ENCODE assay signal across 26 mouse cellular contexts in genomic region chr5:113301841-113302240, GRCm38 (mm10). TPM values are rescaled to one million over a fixed set of nuclear protein-coding genes. Genes with fewer than 3 reads are reported as not detected.
DNase-seq lines count a peak whose midpoint lies in the region; ATAC-seq and TF ChIP-seq lines count a peak whose summit lies in the region.
"Had no signal": no experiment of that assay in that cellular context is flagged by ENCODE, and none has a peak within 500 bp of the region (broad histone marks: within the 10 kb centered on the region; RNA-seq: fewer than 3 reads in every experiment).

No protein-coding gene starts in this region.

- no peaks in the 10 kb centered on the region for H3K9me3 ChIP-seq in kidney, embryonic 15.5 days (replicated peaks)
- no peaks in the 10 kb centered on the region for H3K9me3 ChIP-seq in ES-Bruce4 (replicated peaks; ENCODE audit: control insufficient read depth, insufficient read depth, low read length, poor library complexity, severe bottlenecking)
- no peaks in the 10 kb centered on the region for H3K9me3 ChIP-seq in midbrain, postnatal 0 days (ENCODE audit: low read length)
- H3K9me3 ChIP-seq: heart, embryonic 15.5 days; midbrain, embryonic 12.5 days had no signal

- TF ChIP-seq EP300 in ES-Bruce4 (IDR thresholded peaks at IDR 0.05; ENCODE audit: insufficient read depth, low read depth, low read length) = no peak

- DNase-seq in cerebellum, adult 8-10 months = peak; percentile 47
- DNase-seq in cerebellum, postnatal 4 days (ENCODE audit: low spot score in 2 of 2) = no peak
- no peak for DNase-seq in kidney, adult 8-10 months
- DNase-seq in embryo, embryonic 10.5 days (ENCODE audit: low spot score) = peak; percentile 55
- DNase-seq in midbrain, postnatal 0 days (ENCODE audit: low spot score) = no peak
- DNase-seq in layer of hippocampus, adult 2 months (ENCODE audit: low spot score in 2 of 2) = no peak
- DNase-seq: kidney, adult 2 months; liver; lung, adult 18-20 months; right cerebral cortex, postnatal 14 days; thymus, postnatal 36 days had no signal

- TF ChIP-seq CTCF in ES-Bruce4 (IDR thresholded peaks at IDR 0.05; ENCODE audit: low read depth, low read length) = no peak
- TF ChIP-seq CTCF in midbrain, postnatal 0 days (IDR thresholded peaks at IDR 0.05) = no peak
- TF ChIP-seq CTCF in layer of hippocampus, adult 2 months (conservative IDR thresholded peaks at IDR 0.05) = no peak

- no peak overlapping the region for H3K27ac ChIP-seq in kidney, embryonic 15.5 days
- no peak overlapping the region for H3K27ac ChIP-seq in ES-Bruce4 (ENCODE audit: insufficient read depth, low read length)
- H3K27ac ChIP-seq in midbrain, postnatal 0 days (ENCODE audit: low read depth, low read length) = no peak overlapping the region
- H3K27ac ChIP-seq in layer of hippocampus, adult 2 months = no peak overlapping the region
- H3K27ac ChIP-seq: heart, embryonic 15.5 days; macrophage; midbrain, embryonic 12.5 days; stomach, postnatal 0 days had no signal

- 0 out of 2 replicates have a peak, but pooled peaks have one; percentile 59 for ATAC-seq in kidney, embryonic 15.5 days (replicated peaks; ENCODE audit: low FRiP score)
- ATAC-seq in midbrain, postnatal 0 days (ENCODE audit: low FRiP score) = no peak
- ATAC-seq: forebrain, embryonic 14.5 days; hindbrain, embryonic 16.5 days had no signal

- WGBS in kidney, embryonic 15.5 days = 21% methylated on average over 13 of the region's 13 CpGs
- WGBS in midbrain, postnatal 0 days = 20% methylated on average over 13 of the region's 13 CpGs

- no peaks in the 10 kb centered on the region for H3K36me3 ChIP-seq in kidney, embryonic 15.5 days
- H3K36me3 ChIP-seq in ES-Bruce4 (ENCODE audit: control insufficient read depth, insufficient read depth, low read length, poor library complexity, severe bottlenecking) = no peaks in the 10 kb centered on the region
- no peaks in the 10 kb centered on the region for H3K36me3 ChIP-seq in midbrain, postnatal 0 days (ENCODE audit: insufficient read depth, low read length)
- H3K36me3 ChIP-seq: heart, embryonic 15.5 days had no signal

- TF ChIP-seq POLR2A in ES-Bruce4 (IDR thresholded peaks at IDR 0.05; ENCODE audit: insufficient read depth, low read length) = no peak

- no peak overlapping the region for H3K9ac ChIP-seq in kidney, embryonic 15.5 days
- H3K9ac ChIP-seq in ES-Bruce4 (ENCODE audit: low read depth, poor library complexity, severe bottlenecking) = 0 out of 2 replicates have a peak overlapping the region, but pooled peaks have one; percentile 1
- no peak overlapping the region for H3K9ac ChIP-seq in midbrain, postnatal 0 days (replicated peaks; ENCODE audit: low read length, poor library complexity, severe bottlenecking)
- H3K9ac ChIP-seq: heart, embryonic 15.5 days; midbrain, embryonic 12.5 days had no signal

- no peak overlapping the region for H3K4me2 ChIP-seq in kidney, embryonic 15.5 days
- H3K4me2 ChIP-seq in midbrain, postnatal 0 days (ENCODE audit: low read depth, low read length, poor library complexity, severe bottlenecking) = no peak overlapping the region
- H3K4me2 ChIP-seq: heart, embryonic 15.5 days; midbrain, embryonic 12.5 days had no signal

- peaks cover 36% of the 10 kb centered on the region for H3K4me1 ChIP-seq in kidney, embryonic 15.5 days
- H3K4me1 ChIP-seq in ES-Bruce4 (ENCODE audit: control insufficient read depth, insufficient read depth, low read length) = peaks cover 5% of the 10 kb centered on the region
- H3K4me1 ChIP-seq in midbrain, postnatal 0 days (ENCODE audit: insufficient read depth, low read length) = peaks cover 8% of the 10 kb centered on the region; the same call in 1 of the 2 replicates

- peaks cover 16% of the 10 kb centered on the region; the same call in 1 of the 2 replicates for H3K27me3 ChIP-seq in kidney, embryonic 15.5 days
- H3K27me3 ChIP-seq in ES-Bruce4 (ENCODE audit: control insufficient read depth, insufficient read depth, low read length, poor library complexity, severe bottlenecking) = no peaks in the 10 kb centered on the region
- H3K27me3 ChIP-seq in midbrain, postnatal 0 days (ENCODE audit: insufficient read depth, low read length) = no peaks in the 10 kb centered on the region

- H3K4me3 ChIP-seq in kidney, embryonic 15.5 days (replicated peaks) = no peak overlapping the region
- peak overlapping the region; percentile 47 for H3K4me3 ChIP-seq in ES-Bruce4 (ENCODE audit: low read depth, low read length)
- H3K4me3 ChIP-seq in midbrain, postnatal 0 days (ENCODE audit: low read depth, low read length) = no peak overlapping the region
- H3K4me3 ChIP-seq in layer of hippocampus, adult 2 months = no peak overlapping the region
- H3K4me3 ChIP-seq: heart, embryonic 15.5 days; midbrain, embryonic 12.5 days; myocyte had no signal

RNA-seq across cellular contexts. Expression of gene Sgsm1, which starts 8.7 kb away (rescaled TPM):
- polyA plus RNA-seq in kidney, embryonic 15.5 days (2015; fragmentation: Nextera tagmentation; extraction: Ambion mirVana) = 6.3 and 6.4 TPM in 2 replicates
- 11.7 and 12.6 TPM in 2 replicates for polyA plus RNA-seq in ES-Bruce4 (2011; ENCODE audit: insufficient read depth, insufficient read length, low read depth, missing spikeins)
- 52.9 and 53.4 TPM in 2 replicates for total RNA-seq in midbrain, postnatal 0 days (2014; rRNA removed)
- 19.8 and 27.3 TPM in 2 replicates for polyA plus RNA-seq in midbrain, postnatal 0 days (2015; fragmentation: Nextera tagmentation; extraction: Ambion mirVana)
- total RNA-seq in layer of hippocampus, adult 2 months (2021) = 10 to 100 TPM; 80.3 to 85.4 TPM
- total RNA-seq: granulocyte monocyte progenitor cell, adult 5-6 weeks; MEL had no signal
- polyA plus RNA-seq: macrophage had no signal

RNA-seq across cellular contexts. Expression of gene Aym1, which starts 55.3 kb away (rescaled TPM):
- polyA plus RNA-seq in kidney, embryonic 15.5 days (2015; fragmentation: Nextera tagmentation; extraction: Ambion mirVana) = not detected in 2 replicates
- not detected in 2 replicates for polyA plus RNA-seq in ES-Bruce4 (2011; ENCODE audit: insufficient read depth, insufficient read length, low read depth, missing spikeins)
- total RNA-seq in midbrain, postnatal 0 days (2014; rRNA removed) = not detected in 2 replicates
- polyA plus RNA-seq in midbrain, postnatal 0 days (2015; fragmentation: Nextera tagmentation; extraction: Ambion mirVana) = not detected in 2 replicates
- total RNA-seq in layer of hippocampus, adult 2 months (2021) = not detected
- total RNA-seq: adrenal gland, postnatal 4 days; granulocyte monocyte progenitor cell, adult 5-6 weeks; layer of hippocampus, postnatal 10 days; left cerebral cortex, postnatal 25 days; MEL had no signal
- polyA plus RNA-seq: embryonic facial prominence, embryonic 14.5 days; forebrain, embryonic 14.5 days; heart, embryonic 15.5 days; hindbrain, embryonic 16.5 days; kidney, adult 2 months; macrophage; midbrain, embryonic 12.5 days; myocyte; stomach, postnatal 0 days had no signal

Comparison
In these comparisons a context has a peak if more than half of its experiments do, and no peak if none do; other contexts are left out.
1. DNase-seq: peak in cerebellum, adult 8-10 months (single experiment) and embryo, embryonic 10.5 days (single experiment); none in cerebellum, postnatal 4 days (0 of 2), kidney, adult 8-10 months (0 of 2), midbrain, postnatal 0 days (single experiment) and layer of hippocampus, adult 2 months (0 of 2).